Mouse (Mus musculus): Measurements from ENCODE around the gene Rtn4r. TPM values are rescaled to one million over a fixed set of nuclear protein-coding genes. Genes with fewer than 3 reads are reported as not detected.
A peak's percentile ranks its signal among the peaks of the same experiment; 100 is the strongest.

The Rtn4r gene
- polyA plus RNA-seq (2015; fragmentation: Nextera tagmentation; extraction: Ambion mirVana), result 6.4 and 6.5 TPM in 2 replicates

DNA sequence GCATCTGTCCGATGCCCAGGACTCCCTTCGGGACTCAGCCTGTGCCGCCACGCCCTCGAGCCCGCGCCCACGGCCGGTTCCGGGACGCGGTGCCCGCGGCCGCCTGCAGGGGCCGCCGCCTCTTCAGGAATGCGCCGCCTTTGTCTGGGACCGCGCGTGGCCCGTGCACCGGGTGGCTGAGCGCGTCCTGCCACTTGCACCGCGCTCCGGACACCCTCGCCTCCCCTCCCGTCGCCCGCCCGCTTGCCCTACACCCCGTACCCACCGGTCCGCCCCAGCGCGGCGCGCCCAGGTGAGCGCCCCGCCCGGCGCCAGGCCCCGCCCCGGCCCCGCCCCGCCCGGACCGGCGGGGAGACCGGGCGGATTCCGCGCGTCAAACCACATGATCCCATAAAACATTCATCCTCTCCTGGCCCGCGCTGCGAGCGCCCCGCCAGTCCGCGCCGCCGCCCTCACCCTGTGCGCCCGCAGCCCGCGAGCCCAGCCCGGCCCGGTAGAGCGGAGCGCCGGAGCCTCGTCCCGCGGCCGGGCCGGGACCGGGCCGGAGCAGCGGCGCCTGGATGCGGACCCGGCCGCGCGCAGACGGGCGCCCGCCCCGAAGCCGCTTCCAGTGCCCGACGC lies at the start of gene Rtn4r:
Gene Rtn4r (plus strand): TSS at position 402 of the 621 bp plus-strand sequence.
- Histone ChIP-seq H3K9ac (peak within 1 kb of the TSS; percentile 75), H3K4me2 (replicated peaks) (peak within 1 kb of the TSS; percentile 98), H3K27ac (no peak within 1 kb of the TSS), H3K9me3 (no peaks in the 10 kb centered on the region), H3K4me1 (peaks cover 33% of the 10 kb centered on the region), H3K36me3 (no peaks in the 10 kb centered on the region), H3K4me3 (peak within 1 kb of the TSS; percentile 73), H3K27me3 (peaks cover 45% of the 10 kb centered on the region)
- WGBS, result under 1% methylated on average over 70 of the region's 96 CpGs
- peak; percentile 70 for ATAC-seq (ENCODE audit: low FRiP score, low read depth)

DNA sequence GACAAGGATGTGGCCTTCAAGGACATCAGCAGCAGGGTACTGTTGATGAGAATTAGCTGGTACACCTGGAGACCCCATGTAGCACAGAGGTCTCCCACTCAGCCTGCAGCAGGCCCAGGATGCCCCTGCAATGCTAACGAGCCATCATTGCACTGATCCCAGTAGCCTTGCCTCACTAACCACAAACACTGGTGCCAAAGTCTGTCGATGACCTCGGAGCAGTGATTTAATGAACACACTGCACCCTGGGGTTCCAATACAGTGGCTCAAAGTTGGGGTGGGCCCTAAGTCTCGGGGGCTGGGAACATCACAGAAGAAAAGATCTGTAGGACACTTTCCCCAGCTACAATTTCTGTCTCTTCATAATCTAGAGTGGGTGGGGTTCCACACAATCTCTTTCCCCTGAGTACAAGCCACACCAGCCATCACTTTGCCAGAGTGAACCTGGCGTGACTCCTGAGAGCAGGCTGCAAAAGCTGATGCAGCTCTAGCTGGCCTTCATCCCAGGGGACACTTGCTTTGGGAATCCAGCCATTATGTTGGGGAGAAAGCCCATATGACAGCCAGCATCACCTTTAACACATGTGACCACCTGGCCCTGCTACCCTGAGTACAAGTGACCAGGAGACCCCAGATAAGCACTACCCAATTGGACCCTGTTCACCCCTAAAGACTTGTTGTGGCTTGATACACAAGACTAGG lies 49.0 kb upstream of the Rtn4r start:
- Histone ChIP-seq H3K27me3 (no peaks in the 10 kb centered on the region), H3K4me3 (no peak overlapping the region), H3K27ac (no peak overlapping the region), H3K36me3 (peaks cover 11% of the 10 kb centered on the region), H3K4me1 (no peaks in the 10 kb centered on the region), H3K9ac (no peak overlapping the region), H3K9me3 (no peaks in the 10 kb centered on the region), H3K4me2 (replicated peaks) (no peak overlapping the region)
- WGBS, result 75% methylated on average over 5 of the region's 5 CpGs
- no peak for ATAC-seq (ENCODE audit: low FRiP score, low read depth)

- H3K9me3 ChIP-seq, result no peaks in the 10 kb centered on the region
- WGBS, result 86% methylated on average over 2 of the region's 2 CpGs
- no peak overlapping the region for H3K9ac ChIP-seq
- H3K36me3 ChIP-seq, result peaks cover 8% of the 10 kb centered on the region
- no peak for ATAC-seq (ENCODE audit: low FRiP score, low read depth)
- no peak overlapping the region for H3K27ac ChIP-seq
- no peak overlapping the region for H3K4me2 ChIP-seq (replicated peaks)
- H3K4me3 ChIP-seq, result no peak overlapping the region
- no peaks in the 10 kb centered on the region for H3K4me1 ChIP-seq
- H3K27me3 ChIP-seq, result no peaks in the 10 kb centered on the region
Measured at GRCm38 (mm10) chr16:18079300-18079699, 48.1 kb upstream of the Rtn4r start.

GRCm38 (mm10) chr16:18080171-18080570 lies 47.3 kb upstream of the Rtn4r start:
- ATAC-seq (ENCODE audit: low FRiP score, low read depth), result no peak
- H3K4me1 ChIP-seq, result no peaks in the 10 kb centered on the region
- H3K27ac ChIP-seq, result no peak overlapping the region
- H3K27me3 ChIP-seq, result no peaks in the 10 kb centered on the region
- 73% methylated on average over 7 of the region's 7 CpGs for WGBS
- H3K9ac ChIP-seq, result no peak overlapping the region
- H3K36me3 ChIP-seq, result peaks cover 5% of the 10 kb centered on the region; the same call in 1 of the 2 replicates
- no peak overlapping the region for H3K4me3 ChIP-seq
- no peaks in the 10 kb centered on the region for H3K9me3 ChIP-seq
- no peak overlapping the region for H3K4me2 ChIP-seq (replicated peaks)

GRCm38 (mm10) chr16:18081149-18081827 lies 46.2 kb upstream of the Rtn4r start:
- no peaks in the 10 kb centered on the region for H3K9me3 ChIP-seq
- H3K4me3 ChIP-seq, result no peak overlapping the region
- peaks cover 5% of the 10 kb centered on the region; the same call in 1 of the 2 replicates for H3K36me3 ChIP-seq
- no peaks in the 10 kb centered on the region for H3K4me1 ChIP-seq
- no peak overlapping the region for H3K4me2 ChIP-seq (replicated peaks)
- 80% methylated on average over 10 of the region's 10 CpGs for WGBS
- H3K27me3 ChIP-seq, result no peaks in the 10 kb centered on the region
- no peak overlapping the region for H3K9ac ChIP-seq
- H3K27ac ChIP-seq, result no peak overlapping the region
- no peak for ATAC-seq (ENCODE audit: low FRiP score, low read depth)

DNA sequence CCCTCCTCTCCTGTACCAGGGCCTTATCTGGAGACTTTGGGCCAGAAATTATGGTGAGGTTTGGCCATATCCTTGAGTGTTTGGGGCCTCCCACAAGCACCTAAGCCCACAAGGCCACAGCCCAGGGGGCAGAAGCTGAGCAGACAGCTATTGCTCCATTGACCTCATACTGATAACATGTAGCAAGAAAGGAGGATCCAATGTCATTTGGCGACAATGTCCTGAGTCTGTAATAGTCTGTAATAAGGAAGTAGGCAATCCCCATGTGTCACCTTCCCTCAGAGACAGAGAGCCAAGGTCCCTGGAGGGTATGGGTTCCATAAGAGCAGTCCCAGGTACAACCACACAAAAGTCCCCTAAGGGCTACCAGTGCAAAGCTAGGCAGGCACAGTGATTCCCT lies 45.2 kb upstream of the Rtn4r start:
- H3K27ac ChIP-seq, result no peak overlapping the region
- no peaks in the 10 kb centered on the region; the same call in 1 of the 2 replicates for H3K36me3 ChIP-seq
- H3K4me1 ChIP-seq, result no peaks in the 10 kb centered on the region
- no peak overlapping the region for H3K4me3 ChIP-seq
- H3K4me2 ChIP-seq (replicated peaks), result no peak overlapping the region
- no peak overlapping the region for H3K9ac ChIP-seq
- WGBS, result 88% methylated on average over 1 of the region's 1 CpGs
- peaks cover 3% of the 10 kb centered on the region for H3K27me3 ChIP-seq
- no peaks in the 10 kb centered on the region for H3K9me3 ChIP-seq
- no peak for ATAC-seq (ENCODE audit: low FRiP score, low read depth)

DNA sequence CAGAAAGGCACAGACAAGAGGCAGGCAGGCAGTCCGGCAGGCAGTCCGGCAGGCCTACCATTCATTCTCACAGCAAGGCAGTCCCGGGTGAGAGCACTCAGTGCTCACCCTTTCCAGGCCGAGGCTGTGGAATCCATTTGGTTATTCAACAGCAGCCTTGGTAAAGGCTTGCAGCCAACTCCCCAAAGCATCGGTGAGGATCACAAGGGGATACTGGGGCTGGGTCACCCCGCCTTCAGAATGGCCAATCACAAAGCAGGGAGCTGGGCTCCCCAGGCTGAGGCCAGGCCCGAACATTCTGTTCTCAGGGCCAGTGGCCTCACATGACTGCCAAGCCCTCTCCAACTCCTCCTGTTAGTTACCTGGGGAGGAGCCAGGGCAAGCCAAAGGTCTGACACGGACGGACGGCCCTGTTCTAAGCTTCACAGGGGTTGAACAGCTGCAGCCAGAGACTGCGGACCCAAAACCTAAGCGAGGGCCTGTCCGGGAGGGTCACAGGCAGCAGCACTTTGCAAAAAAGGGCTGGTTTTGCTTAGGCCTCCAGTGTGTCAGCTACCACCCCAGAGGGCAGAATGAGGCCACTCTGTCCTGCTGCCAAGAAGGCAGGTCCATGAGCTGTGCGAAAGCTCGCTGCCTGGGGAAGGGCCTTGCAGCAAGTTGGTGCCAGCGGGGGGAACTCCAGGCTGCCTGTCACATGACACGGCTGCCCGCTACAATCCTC lies 44.1 kb upstream of the Rtn4r start:
- no peaks in the 10 kb centered on the region; the same call in 1 of the 2 replicates for H3K36me3 ChIP-seq
- H3K4me2 ChIP-seq (replicated peaks), result no peak overlapping the region
- WGBS, result 87% methylated on average over 18 of the region's 18 CpGs
- ATAC-seq (ENCODE audit: low FRiP score, low read depth), result no peak
- no peak overlapping the region for H3K27ac ChIP-seq
- peaks cover 6% of the 10 kb centered on the region for H3K4me1 ChIP-seq
- no peaks in the 10 kb centered on the region for H3K9me3 ChIP-seq
- no peak overlapping the region for H3K4me3 ChIP-seq
- peaks cover 14% of the 10 kb centered on the region for H3K27me3 ChIP-seq
- H3K9ac ChIP-seq, result no peak overlapping the region

- Histone ChIP-seq H3K27me3 (peaks cover 15% of the 10 kb centered on the region), H3K4me3 (no peak overlapping the region), H3K4me1 (peaks cover 11% of the 10 kb centered on the region), H3K36me3 (no peaks in the 10 kb centered on the region; the same call in 1 of the 2 replicates), H3K27ac (no peak overlapping the region), H3K4me2 (replicated peaks) (no peak overlapping the region), H3K9ac (no peak overlapping the region), H3K9me3 (no peaks in the 10 kb centered on the region)
- 84% methylated on average over 7 of the region's 7 CpGs for WGBS
- ATAC-seq (ENCODE audit: low FRiP score, low read depth), result no peak
Measured at GRCm38 (mm10) chr16:18084262-18084661, 43.2 kb upstream of the Rtn4r start.

DNA sequence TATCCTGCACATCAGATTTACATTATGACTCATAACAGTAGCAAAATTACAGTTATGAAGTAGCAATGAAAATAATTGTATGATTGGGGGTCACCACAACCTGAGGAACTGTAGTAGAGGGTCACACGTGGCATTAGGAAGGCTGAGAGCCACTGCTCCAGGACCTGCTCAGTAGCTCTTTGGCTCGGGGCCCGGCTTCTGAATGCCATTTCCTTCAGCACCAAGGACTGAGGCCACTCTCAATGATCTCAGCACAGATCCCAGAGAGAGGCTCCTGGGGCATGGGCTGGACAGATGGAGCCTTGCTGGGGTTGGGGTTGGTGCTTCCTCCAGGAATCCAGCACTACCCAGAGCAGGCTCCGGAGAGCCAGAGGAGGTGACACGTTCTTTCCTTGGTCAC lies 40.3 kb upstream of the Rtn4r start:
- Histone ChIP-seq H3K9ac (no peak overlapping the region), H3K9me3 (no peaks in the 10 kb centered on the region), H3K27me3 (peaks cover 15% of the 10 kb centered on the region), H3K4me1 (peaks cover 16% of the 10 kb centered on the region), H3K36me3 (no peaks in the 10 kb centered on the region), H3K4me2 (replicated peaks) (no peak overlapping the region), H3K27ac (no peak overlapping the region), H3K4me3 (no peak overlapping the region)
- no peak for ATAC-seq (ENCODE audit: low FRiP score, low read depth)
- WGBS, result 87% methylated on average over 5 of the region's 5 CpGs

- Histone ChIP-seq H3K27me3 (no peaks in the 10 kb centered on the region), H3K27ac (no peak overlapping the region), H3K4me2 (replicated peaks) (no peak overlapping the region), H3K4me3 (no peak overlapping the region), H3K36me3 (no peaks in the 10 kb centered on the region), H3K4me1 (no peaks in the 10 kb centered on the region), H3K9ac (no peak overlapping the region), H3K9me3 (peaks cover 8% of the 10 kb centered on the region; the same call in 1 of the 2 replicates)
- WGBS, result 37% methylated on average over 5 of the region's 5 CpGs
- ATAC-seq (ENCODE audit: low FRiP score, low read depth), result 0 out of 2 replicates have a peak, but pooled peaks have one; percentile 54
Measured at GRCm38 (mm10) chr16:18096348-18096747, 31.1 kb upstream of the Rtn4r start.

GRCm38 (mm10) chr16:18102816-18103215 lies 24.6 kb upstream of the Rtn4r start:
- Histone ChIP-seq H3K9ac (no peak overlapping the region), H3K9me3 (no peaks in the 10 kb centered on the region), H3K4me2 (replicated peaks) (no peak overlapping the region), H3K4me3 (no peak overlapping the region), H3K27ac (no peak overlapping the region), H3K4me1 (peaks cover 6% of the 10 kb centered on the region; the same call in 1 of the 2 replicates), H3K36me3 (no peaks in the 10 kb centered on the region), H3K27me3 (no peaks in the 10 kb centered on the region)
- 77% methylated on average over 4 of the region's 4 CpGs for WGBS
- no peak for ATAC-seq (ENCODE audit: low FRiP score, low read depth)

- Histone ChIP-seq H3K4me2 (replicated peaks) (no peak overlapping the region), H3K4me3 (no peak overlapping the region), H3K27me3 (no peaks in the 10 kb centered on the region), H3K9me3 (no peaks in the 10 kb centered on the region), H3K9ac (no peak overlapping the region), H3K4me1 (peaks cover 6% of the 10 kb centered on the region; the same call in 1 of the 2 replicates), H3K27ac (no peak overlapping the region), H3K36me3 (no peaks in the 10 kb centered on the region)
- WGBS, result 89% methylated on average over 1 of the region's 1 CpGs
- no peak for ATAC-seq (ENCODE audit: low FRiP score, low read depth)
Measured at GRCm38 (mm10) chr16:18103366-18103765, 24.1 kb upstream of the Rtn4r start.
